Mouse (Mus musculus) liver, embryonic 14.5 days (tissue): ENCODE results near the gene Ckap4.

Experiments
- CTCF ChIP-seq: IDR thresholded peaks from 2 replicates; pipeline ENCODE4 v1.5.1; 2016; ENCODE audit warnings: antibody characterized with exemption, low read depth, control low read depth
- EP300 ChIP-seq: IDR thresholded peaks from 2 replicates; pipeline ENCODE4 v1.6.1; 2016; ENCODE audit warnings: antibody characterized with exemption, low read depth

DNA sequence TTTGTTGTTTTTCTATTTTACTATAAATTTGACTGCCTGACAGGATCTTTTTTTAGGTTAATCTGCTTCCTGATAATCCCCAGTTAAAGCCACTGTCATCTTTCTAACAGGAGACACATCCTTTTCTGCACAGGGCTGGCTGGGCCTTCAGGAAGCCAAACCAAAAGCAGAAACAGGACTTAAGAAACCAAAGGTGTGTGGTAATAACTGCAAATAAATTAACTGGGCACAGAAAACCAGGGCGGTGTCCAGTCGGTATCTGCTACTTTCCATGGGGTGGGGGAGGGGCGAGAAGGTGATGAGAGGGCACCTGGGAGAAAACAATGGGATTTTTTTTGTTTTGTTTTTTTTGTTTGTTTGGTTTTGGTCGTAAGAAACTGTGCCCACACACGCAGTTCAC is 6.8 kb downstream of the Ckap4 start:
- TF ChIP-seq CTCF (no peak), EP300 (no peak)
